In genomic region chr17:4040104-4040664, GRCm38 (mm10) we compare ENCODE assay signal across 8 mouse cellular contexts.
DNase-seq lines count a peak whose midpoint lies in the region; ATAC-seq lines count a peak whose summit lies in the region.

No protein-coding gene starts in this region.

- H3K4me1 ChIP-seq in heart, embryonic 10.5 days = peaks cover 7% of the 10 kb centered on the region; the same call in 1 of the 2 replicates
- peaks cover under 1% of the 10 kb centered on the region; the same call in 1 of the 2 replicates for H3K4me1 ChIP-seq in kidney, embryonic 16.5 days (ENCODE audit: insufficient read depth, low read length)
- peaks cover 13% of the 10 kb centered on the region for H3K4me1 ChIP-seq in neural tube, embryonic 12.5 days

- no peaks in the 10 kb centered on the region for H3K36me3 ChIP-seq in heart, embryonic 10.5 days
- H3K36me3 ChIP-seq in kidney, embryonic 16.5 days (ENCODE audit: insufficient read depth, low read length) = no peaks in the 10 kb centered on the region
- H3K36me3 ChIP-seq in neural tube, embryonic 12.5 days = no peaks in the 10 kb centered on the region

- peak overlapping the region; percentile 24; the same call in 1 of the 2 replicates for H3K27ac ChIP-seq in heart, embryonic 10.5 days
- peak overlapping the region; percentile 50; the same call in 1 of the 2 replicates for H3K27ac ChIP-seq in kidney, embryonic 16.5 days (ENCODE audit: low read length)
- no peak overlapping the region for H3K27ac ChIP-seq in neural tube, embryonic 12.5 days

- H3K4me2 ChIP-seq in kidney, embryonic 16.5 days (replicated peaks; ENCODE audit: low read depth, low read length) = no peak overlapping the region
- peak overlapping the region; percentile 21; the same call in 1 of the 2 replicates for H3K4me2 ChIP-seq in neural tube, embryonic 12.5 days (replicated peaks)

- no peak overlapping the region for H3K9ac ChIP-seq in kidney, embryonic 16.5 days (replicated peaks; ENCODE audit: low read length)
- H3K9ac ChIP-seq in neural tube, embryonic 12.5 days = no peak overlapping the region

- H3K4me3 ChIP-seq in heart, embryonic 10.5 days = no peak overlapping the region
- H3K4me3 ChIP-seq in kidney, embryonic 16.5 days (ENCODE audit: low read length) = no peak overlapping the region
- H3K4me3 ChIP-seq in neural tube, embryonic 12.5 days = no peak overlapping the region

- H3K27me3 ChIP-seq in heart, embryonic 10.5 days (ENCODE audit: insufficient read depth, poor library complexity, severe bottlenecking) = no peaks in the 10 kb centered on the region
- no peaks in the 10 kb centered on the region for H3K27me3 ChIP-seq in kidney, embryonic 16.5 days (ENCODE audit: insufficient read depth, low read length)
- H3K27me3 ChIP-seq in neural tube, embryonic 12.5 days (replicated peaks) = no peaks in the 10 kb centered on the region

- H3K9me3 ChIP-seq in heart, embryonic 10.5 days = no peaks in the 10 kb centered on the region
- H3K9me3 ChIP-seq in kidney, embryonic 16.5 days (ENCODE audit: low read length) = no peaks in the 10 kb centered on the region
- no peaks in the 10 kb centered on the region for H3K9me3 ChIP-seq in neural tube, embryonic 12.5 days

- DNase-seq in cerebellum, postnatal 10 days = peak; percentile 19 to 30
- no peak for DNase-seq in cerebellum, adult 11-12 months
- peak; percentile 43 for DNase-seq in embryo, embryonic 9.5 days (ENCODE audit: extremely low spot score)
- peak; percentile 82 for DNase-seq in heart, embryonic 10.5 days (ENCODE audit: low spot score)
- no peak for DNase-seq in cerebellum, postnatal 36 days

- ATAC-seq in kidney, embryonic 16.5 days (ENCODE audit: low FRiP score, low TSS enrichment) = peak; percentile 84
- peak; percentile 66 for ATAC-seq in neural tube, embryonic 12.5 days (ENCODE audit: low FRiP score, low read depth)
- ATAC-seq in monocyte, adult 5-6 weeks (replicated peaks; ENCODE audit: insufficient number of reproducible peaks, low FRiP score, low TSS enrichment, poor library complexity, severe bottlenecking) = no peak

- 31% methylated on average over 5 of the region's 5 CpGs for WGBS in heart, embryonic 10.5 days
- 25% methylated on average over 5 of the region's 5 CpGs for WGBS in kidney, embryonic 16.5 days
- 9% methylated on average over 5 of the region's 5 CpGs for WGBS in neural tube, embryonic 12.5 days

Comparison
In these comparisons a context has a peak if more than half of its experiments do, and no peak if none do; other contexts are left out.
1. DNase-seq: peak in cerebellum, postnatal 10 days (2 of 2), embryo, embryonic 9.5 days (single experiment) and heart, embryonic 10.5 days (single experiment); none in cerebellum, adult 11-12 months (single experiment) and cerebellum, postnatal 36 days (0 of 2).